Mouse (Mus musculus): ENCODE measurements around the gene Fancc. TPM values are rescaled to one million over a fixed set of nuclear protein-coding genes. Genes with fewer than 3 reads are reported as not detected.
A peak's percentile ranks its signal among the peaks of the same experiment; 100 is the strongest.

Fancc gene
- total RNA-seq, 2 experiments from 2014 or later = 7.9 to 10.3 TPM

GRCm38 (mm10) chr13:63284748-63285147, 212.3 kb downstream of the Fancc start:
- intact Hi-C loops (cut with DNase I) = no loop called here
- no peak for DNase-seq (ENCODE audit: extremely low spot score in 1 of 2, low spot score in 2 of 2)

- no peak for DNase-seq (ENCODE audit: extremely low spot score in 1 of 2, low spot score in 2 of 2)
- intact Hi-C loops (cut with DNase I) = no loop called here
Measured at GRCm38 (mm10) chr13:63283236-63283635, 213.8 kb downstream of the Fancc start.

- no peak for DNase-seq (ENCODE audit: extremely low spot score in 1 of 2, low spot score in 2 of 2)
- intact Hi-C loops (cut with DNase I) = no loop called here
Measured at GRCm38 (mm10) chr13:63281206-63281605, 215.9 kb downstream of the Fancc start.

GRCm38 (mm10) chr13:63280344-63280743, 216.7 kb downstream of the Fancc start:
- intact Hi-C loops (cut with DNase I) = no loop called here
- no peak for DNase-seq (ENCODE audit: extremely low spot score in 1 of 2, low spot score in 2 of 2)

GRCm38 (mm10) chr13:63279807-63280206, 217.3 kb downstream of the Fancc start:
- intact Hi-C loops (cut with DNase I) = no loop called here

GRCm38 (mm10) chr13:63278796-63279475, 218.1 kb downstream of the Fancc start:
- intact Hi-C loops (cut with DNase I) = no loop called here
- DNase-seq (ENCODE audit: extremely low spot score in 1 of 2, low spot score in 2 of 2) = peak in 1 of 2 experiments; percentile 75

More at GRCm38 (mm10) chr13:63279807-63280206, 217.3 kb downstream of the Fancc start:
- no peak for DNase-seq (ENCODE audit: extremely low spot score in 1 of 2, low spot score in 2 of 2)

- intact Hi-C loops (cut with DNase I) = no loop called here
- DNase-seq (ENCODE audit: extremely low spot score in 1 of 2, low spot score in 2 of 2) = no peak
Measured at GRCm38 (mm10) chr13:63278141-63278631, 218.9 kb downstream of the Fancc start.

- intact Hi-C loops (cut with DNase I) = no loop called here
- DNase-seq (ENCODE audit: extremely low spot score in 1 of 2, low spot score in 2 of 2) = no peak
Measured at GRCm38 (mm10) chr13:63277316-63277715, 219.8 kb downstream of the Fancc start.

- intact Hi-C loops (cut with DNase I) = no loop called here
- no peak for DNase-seq (ENCODE audit: extremely low spot score in 1 of 2, low spot score in 2 of 2)
Measured at GRCm38 (mm10) chr13:63276389-63276788, 220.7 kb downstream of the Fancc start.

- intact Hi-C loops (cut with DNase I) = no loop called here
- DNase-seq (ENCODE audit: extremely low spot score in 1 of 2, low spot score in 2 of 2) = no peak
Measured at GRCm38 (mm10) chr13:63274488-63275166, 222.5 kb downstream of the Fancc start.

- DNase-seq (ENCODE audit: extremely low spot score in 1 of 2, low spot score in 2 of 2) = no peak
- intact Hi-C loops (cut with DNase I) = no loop called here
Measured at GRCm38 (mm10) chr13:63273859-63274258, 223.2 kb downstream of the Fancc start.

GRCm38 (mm10) chr13:63272602-63273229, 224.4 kb downstream of the Fancc start:
- peak in 1 of 2 experiments; percentile 65 for DNase-seq (ENCODE audit: extremely low spot score in 1 of 2, low spot score in 2 of 2)
- intact Hi-C loops (cut with DNase I) = no loop called here

- intact Hi-C loops (cut with DNase I) = no loop called here
- no peak for DNase-seq (ENCODE audit: extremely low spot score in 1 of 2, low spot score in 2 of 2)
Measured at GRCm38 (mm10) chr13:63272017-63272601, 225.0 kb downstream of the Fancc start.

GRCm38 (mm10) chr13:63270191-63270590, 226.9 kb downstream of the Fancc start:
- no peak for DNase-seq (ENCODE audit: extremely low spot score in 1 of 2, low spot score in 2 of 2)
- intact Hi-C loops (cut with DNase I) = no loop called here

- DNase-seq (ENCODE audit: extremely low spot score in 1 of 2, low spot score in 2 of 2) = no peak
- intact Hi-C loops (cut with DNase I) = no loop called here
Measured at GRCm38 (mm10) chr13:63268776-63269175, 228.3 kb downstream of the Fancc start.

- DNase-seq (ENCODE audit: extremely low spot score in 1 of 2, low spot score in 2 of 2) = no peak
- intact Hi-C loops (cut with DNase I) = no loop called here
Measured at GRCm38 (mm10) chr13:63268371-63268770, 228.7 kb downstream of the Fancc start.

- intact Hi-C loops (cut with DNase I) = no loop called here
- DNase-seq (ENCODE audit: extremely low spot score in 1 of 2, low spot score in 2 of 2) = no peak
Measured at GRCm38 (mm10) chr13:63262168-63262957, 234.7 kb downstream of the Fancc start.

GRCm38 (mm10) chr13:63261676-63262075, 235.4 kb downstream of the Fancc start:
- intact Hi-C loops (cut with DNase I) = no loop called here
- DNase-seq (ENCODE audit: extremely low spot score in 1 of 2, low spot score in 2 of 2) = no peak

All from left cerebral cortex, postnatal 10 days (tissue).